15 mouse cellular contexts compared by ENCODE assay signal in the genomic region with DNA sequence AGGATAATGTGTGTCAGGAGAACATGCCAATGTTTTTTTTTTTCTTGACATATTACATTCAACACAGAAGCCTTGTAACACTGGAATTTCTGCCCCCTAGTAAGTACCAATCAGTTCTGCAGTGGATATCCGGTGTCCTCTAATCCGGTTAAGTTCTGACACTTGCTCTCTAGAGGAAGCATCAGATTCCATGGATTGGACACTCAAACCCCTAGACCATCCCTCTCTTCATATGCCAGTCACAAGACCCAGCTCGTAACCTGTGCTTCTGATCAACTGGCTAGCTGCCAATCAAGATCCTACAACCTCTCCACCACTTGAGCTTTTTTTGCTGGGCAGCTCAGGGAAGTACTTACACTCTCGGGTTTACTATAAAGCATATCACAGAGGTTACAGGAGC. TPM values are rescaled to one million over a fixed set of nuclear protein-coding genes. Genes with fewer than 3 reads are reported as not detected.
DNase-seq lines count a peak whose midpoint lies in the region; ATAC-seq and TF ChIP-seq lines count a peak whose summit lies in the region.
"Had no signal": no experiment of that assay in that cellular context is flagged by ENCODE, and none has a peak within 500 bp of the region (broad histone marks: within the 10 kb centered on the region; RNA-seq: fewer than 3 reads in every experiment).

No protein-coding gene starts in this region.

- DNase-seq in liver, postnatal 0 days, result no peak
- DNase-seq in liver, result no peak
- DNase-seq in induced T-regulatory cell, adult 2 months (ENCODE audit: low read depth), result peak; percentile 61
- DNase-seq in adrenal gland, adult 2 months, result no peak
- DNase-seq: adrenal gland, postnatal 10 days; cerebellum, postnatal 14 days; kidney, adult 8-10 months; right cerebral cortex, postnatal 14 days had no signal

- H3K36me3 ChIP-seq in heart, embryonic 13.5 days, result no peaks in the 10 kb centered on the region
- H3K36me3 ChIP-seq in heart, embryonic 12.5 days, result no peaks in the 10 kb centered on the region
- H3K36me3 ChIP-seq in liver, postnatal 0 days (replicated peaks; ENCODE audit: insufficient read depth, low read length), result no peaks in the 10 kb centered on the region
- H3K36me3 ChIP-seq in hindbrain, embryonic 13.5 days, result peaks cover 2% of the 10 kb centered on the region; the same call in 1 of the 2 replicates
- H3K36me3 ChIP-seq: G1E; liver, embryonic 12.5 days had no signal

- H3K27ac ChIP-seq in heart, embryonic 13.5 days (replicated peaks), result peak overlapping the region; percentile 28; the same call in 1 of the 2 replicates
- no peak overlapping the region for H3K27ac ChIP-seq in heart, embryonic 12.5 days (ENCODE audit: poor library complexity, severe bottlenecking)
- peak overlapping the region; percentile 73 for H3K27ac ChIP-seq in liver, postnatal 0 days (ENCODE audit: low read depth)
- H3K27ac ChIP-seq in hindbrain, embryonic 13.5 days, result no peak overlapping the region; the same call in 1 of the 2 replicates
- H3K27ac ChIP-seq: liver, embryonic 12.5 days had no signal

- WGBS in heart, embryonic 13.5 days, result 57% methylated on average over 4 of the region's 4 CpGs
- 55% methylated on average over 4 of the region's 4 CpGs for WGBS in heart, embryonic 12.5 days
- WGBS in liver, postnatal 0 days (ENCODE audit: insufficient replicate concordance), result 62% methylated on average over 4 of the region's 4 CpGs
- 82% methylated on average over 4 of the region's 4 CpGs for WGBS in hindbrain, embryonic 13.5 days

- no peak overlapping the region for H3K4me2 ChIP-seq in heart, embryonic 13.5 days
- no peak overlapping the region for H3K4me2 ChIP-seq in heart, embryonic 12.5 days
- H3K4me2 ChIP-seq in liver, postnatal 0 days (ENCODE audit: low read depth, low read length), result peak overlapping the region; percentile 39; the same call in 1 of the 2 replicates
- no peak overlapping the region for H3K4me2 ChIP-seq in hindbrain, embryonic 13.5 days
- H3K4me2 ChIP-seq: liver, embryonic 12.5 days had no signal

- ATAC-seq in heart, embryonic 13.5 days (ENCODE audit: extremely low read depth, insufficient number of reproducible peaks, low FRiP score, low TSS enrichment), result no peak
- no peak for ATAC-seq in heart, embryonic 12.5 days (ENCODE audit: insufficient number of reproducible peaks, low FRiP score)
- ATAC-seq in liver, postnatal 0 days, result no peak
- peak; percentile 22 for ATAC-seq in CD4-positive, CD25-positive, alpha-beta regulatory T cell, adult 4 months
- ATAC-seq in hindbrain, embryonic 13.5 days (ENCODE audit: low FRiP score), result no peak
- ATAC-seq: liver, embryonic 12.5 days had no signal

- no peak overlapping the region for H3K4me3 ChIP-seq in heart, embryonic 13.5 days
- no peak overlapping the region for H3K4me3 ChIP-seq in heart, embryonic 12.5 days
- no peak overlapping the region for H3K4me3 ChIP-seq in liver, postnatal 0 days (ENCODE audit: low read depth, low read length)
- no peak overlapping the region for H3K4me3 ChIP-seq in hindbrain, embryonic 13.5 days
- H3K4me3 ChIP-seq: liver, embryonic 12.5 days had no signal

- H3K27me3 ChIP-seq in heart, embryonic 13.5 days (replicated peaks), result peaks cover 4% of the 10 kb centered on the region; the same call in 1 of the 2 replicates
- peaks cover 4% of the 10 kb centered on the region; the same call in 1 of the 2 replicates for H3K27me3 ChIP-seq in heart, embryonic 12.5 days (replicated peaks)
- no peaks in the 10 kb centered on the region for H3K27me3 ChIP-seq in liver, postnatal 0 days (ENCODE audit: insufficient read depth, low read length)
- no peaks in the 10 kb centered on the region for H3K27me3 ChIP-seq in hindbrain, embryonic 13.5 days

- H3K9me3 ChIP-seq in heart, embryonic 13.5 days, result no peaks in the 10 kb centered on the region
- H3K9me3 ChIP-seq in heart, embryonic 12.5 days (replicated peaks), result no peaks in the 10 kb centered on the region
- no peaks in the 10 kb centered on the region for H3K9me3 ChIP-seq in liver, postnatal 0 days (ENCODE audit: low read length)
- no peaks in the 10 kb centered on the region for H3K9me3 ChIP-seq in hindbrain, embryonic 13.5 days
- H3K9me3 ChIP-seq: G1E; liver, embryonic 12.5 days; megakaryocyte, embryonic 14.5 days had no signal

- no peak for TF ChIP-seq EP300 in liver, postnatal 0 days (IDR thresholded peaks at IDR 0.05; ENCODE audit: low read depth)

- H3K9ac ChIP-seq in heart, embryonic 13.5 days, result no peak overlapping the region
- no peak overlapping the region for H3K9ac ChIP-seq in heart, embryonic 12.5 days
- no peak overlapping the region for H3K9ac ChIP-seq in liver, postnatal 0 days (replicated peaks)
- H3K9ac ChIP-seq in hindbrain, embryonic 13.5 days, result no peak overlapping the region
- H3K9ac ChIP-seq: liver, embryonic 12.5 days had no signal

- no peak for TF ChIP-seq CTCF in liver, postnatal 0 days (IDR thresholded peaks at IDR 0.05; ENCODE audit: low read depth)

- peaks cover 48% of the 10 kb centered on the region for H3K4me1 ChIP-seq in heart, embryonic 13.5 days
- H3K4me1 ChIP-seq in heart, embryonic 12.5 days (replicated peaks), result peaks cover 35% of the 10 kb centered on the region
- peaks cover 35% of the 10 kb centered on the region for H3K4me1 ChIP-seq in liver, postnatal 0 days (ENCODE audit: insufficient read depth)
- peaks cover 37% of the 10 kb centered on the region for H3K4me1 ChIP-seq in hindbrain, embryonic 13.5 days (replicated peaks)

RNA-seq across cellular contexts. Expression of gene Rassf2, which starts 8.4 kb away (rescaled TPM):
- polyA plus RNA-seq in heart, embryonic 13.5 days (2015; fragmentation: Nextera tagmentation; extraction: Ambion mirVana), result 5.5 and 5.8 TPM in 2 replicates
- polyA plus RNA-seq in heart, embryonic 12.5 days (2016; fragmentation: Nextera tagmentation; extraction: Ambion mirVana), result 4.8 and 5.3 TPM in 2 replicates
- polyA plus RNA-seq in liver, postnatal 0 days (2015; fragmentation: Nextera tagmentation; extraction: Ambion mirVana), result 1.9 and 3.0 TPM in 2 replicates
- 100 to 1,000 TPM in 1 of 2 experiments, 10 to 100 TPM in 1; 67.6 to 113 TPM for polyA plus RNA-seq in CD4-positive, CD25-positive, alpha-beta regulatory T cell, adult 4 months (2017; shearing (Covaris generic))
- total RNA-seq in adrenal gland, adult 2 months (2021), result 10 to 100 TPM; 10.4 to 11.7 TPM
- polyA plus RNA-seq in adrenal gland, adult 2 months (2012; rRNA removed), result 10.5 and 12.3 TPM in 2 replicates
- polyA plus RNA-seq in hindbrain, embryonic 13.5 days (2015; fragmentation: Nextera tagmentation; extraction: Ambion mirVana), result 29.6 and 30.6 TPM in 2 replicates

Comparison
In these comparisons a context has a peak if more than half of its experiments do, and no peak if none do; other contexts are left out.
1. H3K27ac ChIP-seq: peak in heart, embryonic 13.5 days (single experiment) and liver, postnatal 0 days (single experiment); none in heart, embryonic 12.5 days (single experiment) and hindbrain, embryonic 13.5 days (single experiment).